Mouse (Mus musculus) brown adipose tissue, adult 24 weeks (tissue): ENCODE results near the gene Dleu7. TPM values are rescaled to one million over a fixed set of nuclear protein-coding genes. Genes with fewer than 3 reads are reported as not detected.

Experiments used
- H3K27ac ChIP-seq: fragments of 200-500 bp; replicated peaks from 2 replicates; pipeline ENCODE4 v1.5.1; 2012; ENCODE audit warnings: low read depth, mild to moderate bottlenecking, low read length
- H3K4me1 ChIP-seq: fragments of 200-500 bp; 2 replicates; pipeline ENCODE4 v1.6.1; 2012; ENCODE audit warnings: low read length, mixed read lengths; ENCODE audit not compliant: control insufficient read depth, insufficient read depth, insufficient read length
- H3K4me3 ChIP-seq: fragments of 200-500 bp; 2 replicates; pipeline ENCODE4 v1.5.1; 2012; ENCODE audit warnings: low read depth, mild to moderate bottlenecking, low read length, moderate library complexity; ENCODE audit not compliant: insufficient read depth
- polyA plus RNA-seq: library from polyadenylated mRNA; stranded (reverse); fragments of >200 nt; gene quantifications from 2 replicates; pipeline ENCODE4 v1.2.4, GENCODE M21; 2012; ENCODE audit not compliant: missing spikeins, insufficient read depth, insufficient read length

The Dleu7 gene
- polyA plus RNA-seq, 1 experiment = not detected

- Histone ChIP-seq H3K4me3 (no peak overlapping the region), H3K4me1 (no peaks in the 10 kb centered on the region), H3K27ac (no peak overlapping the region)
Observed at GRCm38 (mm10) chr14:62249251-62249650, 43.6 kb downstream of the Dleu7 start.

- H3K4me3 ChIP-seq = no peak overlapping the region
- H3K4me1 ChIP-seq = no peaks in the 10 kb centered on the region
- H3K27ac ChIP-seq = no peak overlapping the region
Observed at GRCm38 (mm10) chr14:62248796-62249195, 44.1 kb downstream of the Dleu7 start.

- Histone ChIP-seq H3K27ac (no peak overlapping the region), H3K4me3 (no peak overlapping the region), H3K4me1 (no peaks in the 10 kb centered on the region)
Observed at GRCm38 (mm10) chr14:62248345-62248744, 44.5 kb downstream of the Dleu7 start.

GRCm38 (mm10) chr14:62245557-62245956 is 47.3 kb downstream of the Dleu7 start:
- Histone ChIP-seq H3K27ac (peak overlapping the region; percentile 50; the same call in 1 of the 2 replicates), H3K4me1 (no peaks in the 10 kb centered on the region), H3K4me3 (no peak overlapping the region)

GRCm38 (mm10) chr14:62243530-62243929 is 49.3 kb downstream of the Dleu7 start:
- no peak overlapping the region for H3K27ac ChIP-seq
- H3K4me1 ChIP-seq = no peaks in the 10 kb centered on the region
- no peak overlapping the region for H3K4me3 ChIP-seq

- H3K27ac ChIP-seq = no peak overlapping the region
- H3K4me3 ChIP-seq = no peak overlapping the region
- H3K4me1 ChIP-seq = no peaks in the 10 kb centered on the region
Observed at GRCm38 (mm10) chr14:62235969-62236368, 56.9 kb downstream of the Dleu7 start.

- Histone ChIP-seq H3K27ac (no peak overlapping the region), H3K4me3 (no peak overlapping the region), H3K4me1 (no peaks in the 10 kb centered on the region)
Observed at GRCm38 (mm10) chr14:62235214-62235613, 57.6 kb downstream of the Dleu7 start.

GRCm38 (mm10) chr14:62230968-62231367 is 61.9 kb downstream of the Dleu7 start:
- Histone ChIP-seq H3K4me3 (no peak overlapping the region), H3K4me1 (no peaks in the 10 kb centered on the region)

GRCm38 (mm10) chr14:62227101-62227500 is 65.7 kb downstream of the Dleu7 start:
- Histone ChIP-seq H3K4me3 (no peak overlapping the region), H3K27ac (no peak overlapping the region), H3K4me1 (no peaks in the 10 kb centered on the region; the same call in 1 of the 2 replicates)

More at GRCm38 (mm10) chr14:62230968-62231367, 61.9 kb downstream of the Dleu7 start:
- no peak overlapping the region for H3K27ac ChIP-seq

- Histone ChIP-seq H3K27ac (no peak overlapping the region), H3K4me1 (no peaks in the 10 kb centered on the region; the same call in 1 of the 2 replicates), H3K4me3 (no peak overlapping the region)
Observed at GRCm38 (mm10) chr14:62226576-62227047, 66.2 kb downstream of the Dleu7 start.

Other genes starting within 250 kb of the Dleu7 start
- gene Rnaseh2b, start 458 bp downstream of the Dleu7 start, polyA plus RNA-seq = 7.2 and 17.2 TPM in 2 replicates
- gene Gucy1b2, start 163.2 kb upstream of the Dleu7 start, polyA plus RNA-seq = not detected in 2 replicates